Mouse (Mus musculus): ENCODE data around the gene Zfp580.

DNA sequence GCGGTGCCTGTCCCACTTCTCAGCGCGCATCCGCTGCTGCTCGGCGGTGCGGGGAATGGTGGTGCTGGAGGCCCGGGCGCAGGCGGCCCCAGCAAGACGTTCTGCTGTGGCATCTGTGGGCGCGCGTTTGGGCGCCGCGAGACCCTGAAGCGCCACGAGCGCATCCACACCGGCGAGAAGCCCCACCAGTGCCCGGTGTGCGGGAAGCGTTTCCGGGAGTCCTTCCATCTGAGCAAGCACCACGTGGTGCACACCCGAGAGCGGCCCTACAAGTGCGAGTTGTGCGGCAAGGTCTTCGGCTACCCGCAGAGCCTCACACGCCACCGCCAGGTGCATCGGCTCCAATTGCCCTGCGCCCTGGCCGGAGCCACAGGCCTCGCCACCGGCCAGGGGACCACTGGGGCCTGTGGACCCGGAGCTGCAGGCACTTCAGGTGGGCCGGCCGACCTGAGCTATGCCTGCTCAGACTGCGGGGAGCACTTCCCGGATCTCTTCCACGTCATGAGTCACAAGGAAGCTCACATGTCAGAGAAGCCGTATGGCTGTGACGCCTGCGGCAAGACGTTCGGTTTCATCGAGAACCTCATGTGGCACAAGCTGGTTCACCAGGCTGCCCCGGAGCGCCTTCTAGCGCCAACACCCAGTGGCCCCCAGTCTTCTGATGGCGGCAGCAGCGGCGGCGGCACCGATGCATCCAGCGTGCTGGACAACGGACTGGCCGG is 20.6 kb upstream of the Zfp580 start:
- TF ChIP-seq CTCF (conservative IDR thresholded peaks at IDR 0.05; ENCODE audit: low read length): no peak
- TF ChIP-seq NANOG (IDR thresholded peaks at IDR 0.05; ENCODE audit: borderline replicate concordance, low read length): no peak
- TF ChIP-seq POU5F1 (IDR thresholded peaks at IDR 0.05; ENCODE audit: borderline replicate concordance, low read length): no peak

All from E14TG2a.4 (cell line).